Mouse (Mus musculus) testis, adult 2 months (tissue): ENCODE results near the gene Agpat2. TPM values are rescaled to one million over a fixed set of nuclear protein-coding genes. Genes with fewer than 3 reads are reported as not detected.

ENCODE experiments used
- H3K27ac ChIP-seq: fragments of 200-500 bp; 2 replicates; pipeline ENCODE4 v1.5.1; 2012; ENCODE audit warnings: low read depth, low read length; ENCODE audit not compliant: control insufficient read depth, insufficient read depth
- H3K27me3 ChIP-seq: fragments of 200-500 bp; 2 replicates; pipeline ENCODE4 v1.6.1; 2012; ENCODE audit warnings: mild to moderate bottlenecking, low read length, moderate library complexity; ENCODE audit not compliant: control insufficient read depth, insufficient read depth
- H3K36me3 ChIP-seq: fragments of 200-500 bp; 2 replicates; pipeline ENCODE4 v1.6.1; 2012; ENCODE audit warnings: mild to moderate bottlenecking, low read length; ENCODE audit not compliant: control insufficient read depth, insufficient read depth
- H3K4me1 ChIP-seq: fragments of 200-500 bp; 2 replicates; pipeline ENCODE4 v1.6.1; 2012; ENCODE audit warnings: low read length; ENCODE audit not compliant: control insufficient read depth, insufficient read depth
- H3K4me3 ChIP-seq: fragments of 200-500 bp; 2 replicates; pipeline ENCODE4 v1.5.1; 2012; ENCODE audit warnings: low read depth, mild to moderate bottlenecking, low read length, moderate library complexity, mixed read lengths; ENCODE audit not compliant: control insufficient read depth
- CTCF ChIP-seq: fragments of 200-500 bp; IDR thresholded peaks from 2 replicates; pipeline ENCODE4 v1.5.1; 2012; ENCODE audit warnings: low read depth, mild to moderate bottlenecking, inconsistent platforms, low read length, moderate library complexity; ENCODE audit not compliant: control insufficient read depth, insufficient read depth, insufficient replicate concordance
- POLR2A ChIP-seq: fragments of 200-500 bp; IDR thresholded peaks from 2 replicates; pipeline ENCODE4 v1.6.1; 2012; ENCODE audit warnings: low read depth, mild to moderate bottlenecking, inconsistent platforms, low read length, moderate library complexity; ENCODE audit not compliant: control insufficient read depth
- polyA plus RNA-seq: library from polyadenylated mRNA; depleted of rRNA; stranded (reverse); fragments of >200 nt; gene quantifications from 2 replicates; pipeline ENCODE4 v1.2.3, GENCODE M21; 2012

The Agpat2 gene
- polyA plus RNA-seq, 1 experiment, result 223 TPM

DNA sequence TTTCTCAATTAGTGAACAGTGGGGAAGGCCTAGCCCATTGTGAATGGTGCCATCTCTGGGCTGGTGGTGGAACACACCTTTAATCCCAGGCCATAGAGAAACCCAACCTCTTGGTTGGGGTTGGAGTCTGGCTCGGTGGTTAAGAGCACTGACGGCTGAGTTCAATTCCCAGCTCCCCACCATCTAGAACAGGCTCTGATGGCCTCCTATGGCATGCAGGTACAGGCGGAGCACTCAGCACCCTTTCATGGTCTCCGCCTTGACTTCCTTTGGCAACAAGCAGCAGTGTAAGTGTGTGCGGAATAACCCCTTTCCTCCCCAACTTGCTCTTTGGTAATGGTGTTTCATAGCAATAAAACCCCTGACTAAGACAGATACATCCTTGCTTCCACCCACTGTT lies 34.4 kb upstream of the Agpat2 start:
- Histone ChIP-seq H3K4me1 (peaks cover 12% of the 10 kb centered on the region), H3K4me3 (no peak overlapping the region), H3K27ac (no peak overlapping the region), H3K27me3 (no peaks in the 10 kb centered on the region), H3K36me3 (no peaks in the 10 kb centered on the region; the same call in 1 of the 2 replicates)
- TF ChIP-seq CTCF (no peak), POLR2A (no peak)

DNA sequence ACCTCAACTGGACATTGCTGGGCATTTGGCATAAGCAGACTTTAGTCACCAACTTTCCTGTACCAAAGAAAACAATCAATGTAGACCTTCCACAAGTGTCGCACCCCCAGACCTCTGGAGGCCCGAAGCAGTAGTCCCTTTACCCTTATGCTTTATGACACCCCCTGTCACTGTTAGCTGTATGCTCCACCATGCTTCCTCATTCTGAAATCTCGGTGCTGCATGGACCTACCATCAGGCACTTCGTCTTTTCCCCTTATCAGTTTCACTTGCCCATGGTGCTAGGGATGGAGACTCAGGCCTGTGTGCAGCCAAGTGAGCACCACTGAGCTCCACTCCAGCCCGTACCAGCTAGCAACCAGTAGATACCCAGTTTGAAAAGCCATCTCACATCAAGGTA lies 33.8 kb upstream of the Agpat2 start:
- Histone ChIP-seq H3K4me3 (no peak overlapping the region), H3K4me1 (peaks cover 12% of the 10 kb centered on the region), H3K27me3 (no peaks in the 10 kb centered on the region), H3K27ac (no peak overlapping the region), H3K36me3 (no peaks in the 10 kb centered on the region; the same call in 1 of the 2 replicates)
- no peak for TF ChIP-seq POLR2A

- TF ChIP-seq CTCF, result no peak
- no peak for TF ChIP-seq POLR2A
- Histone ChIP-seq H3K4me3 (no peak overlapping the region), H3K27me3 (no peaks in the 10 kb centered on the region), H3K27ac (no peak overlapping the region), H3K36me3 (no peaks in the 10 kb centered on the region; the same call in 1 of the 2 replicates), H3K4me1 (peaks cover 12% of the 10 kb centered on the region)
Observed at GRCm38 (mm10) chr2:26637316-26637932, 33.2 kb upstream of the Agpat2 start.

GRCm38 (mm10) chr2:26636325-26636635 lies 32.1 kb upstream of the Agpat2 start:
- H3K36me3 ChIP-seq, result no peaks in the 10 kb centered on the region; the same call in 1 of the 2 replicates

DNA sequence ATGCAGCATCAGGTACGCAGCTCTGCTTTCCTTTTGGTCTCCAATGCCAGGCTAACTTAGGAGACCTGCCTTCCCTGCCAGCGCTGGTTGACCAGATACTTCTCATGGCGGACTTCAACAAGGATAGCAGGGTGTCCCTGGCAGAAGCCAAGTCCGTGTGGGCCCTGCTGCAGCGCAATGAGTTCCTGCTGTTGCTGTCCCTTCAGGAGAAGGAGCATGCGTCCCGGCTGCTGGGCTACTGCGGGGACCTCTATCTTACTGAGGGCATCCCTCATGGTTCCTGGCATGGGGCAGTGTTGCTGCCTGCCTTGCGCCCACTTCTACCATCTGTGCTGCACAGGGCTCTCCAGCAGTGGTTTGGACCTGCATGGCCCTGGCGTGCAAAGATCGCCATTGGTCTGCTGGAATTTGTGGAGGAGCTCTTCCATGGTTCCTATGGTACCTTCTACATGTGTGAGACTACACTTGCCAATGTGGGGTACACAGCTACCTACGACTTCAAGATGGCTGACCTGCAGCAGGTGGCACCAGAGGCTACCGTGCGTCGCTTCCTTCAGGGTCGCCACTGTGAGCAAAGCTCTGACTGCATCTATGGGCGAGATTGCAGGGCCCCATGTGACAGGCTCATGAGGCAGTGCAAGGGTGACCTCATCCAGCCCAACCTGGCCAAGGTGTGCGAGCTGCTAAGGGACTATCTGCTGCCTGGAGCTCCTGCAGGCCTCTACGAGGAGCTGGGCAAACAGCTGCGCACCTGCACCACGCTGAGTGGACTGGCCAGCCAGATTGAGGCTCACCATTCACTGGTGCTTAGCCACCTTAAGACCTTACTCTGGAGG lies 31.5 kb upstream of the Agpat2 start:
- Histone ChIP-seq H3K4me1 (peaks cover 10% of the 10 kb centered on the region), H3K27me3 (no peaks in the 10 kb centered on the region), H3K27ac (no peak overlapping the region), H3K36me3 (no peaks in the 10 kb centered on the region; the same call in 1 of the 2 replicates), H3K4me3 (no peak overlapping the region)
- TF ChIP-seq CTCF, result no peak
- no peak for TF ChIP-seq POLR2A

More at GRCm38 (mm10) chr2:26636325-26636635, 32.1 kb upstream of the Agpat2 start:
- Histone ChIP-seq H3K27me3 (no peaks in the 10 kb centered on the region), H3K27ac (no peak overlapping the region), H3K4me1 (peaks cover 12% of the 10 kb centered on the region), H3K4me3 (no peak overlapping the region)
- TF ChIP-seq CTCF, result no peak
- no peak for TF ChIP-seq POLR2A

GRCm38 (mm10) chr2:26634629-26635488 lies 30.6 kb upstream of the Agpat2 start:
- Histone ChIP-seq H3K4me3 (no peak overlapping the region), H3K27ac (no peak overlapping the region), H3K36me3 (no peaks in the 10 kb centered on the region; the same call in 1 of the 2 replicates), H3K27me3 (no peaks in the 10 kb centered on the region), H3K4me1 (peaks cover 8% of the 10 kb centered on the region)
- TF ChIP-seq POLR2A (no peak), CTCF (no peak)
